21 mouse cellular contexts compared by ENCODE assay signal in genomic region chr13:30096536-30096935, GRCm38 (mm10).
"Had no signal": no experiment of that assay in that cellular context is flagged by ENCODE, and none has a peak within 500 bp of the region (broad histone marks: within the 10 kb centered on the region; RNA-seq: fewer than 3 reads in every experiment).

No protein-coding gene starts in this region.

- DNase-seq: gastrocnemius, postnatal 14 days; gastrocnemius, postnatal 36 days; heart, adult 2 months; heart, postnatal 14 days; heart, postnatal 36 days; kidney, postnatal 10 days; kidney, postnatal 25 days; liver; liver, embryonic 13.5 days had no signal

- H3K27me3 ChIP-seq: heart, embryonic 13.5 days; heart, embryonic 15.5 days; hindbrain, embryonic 13.5 days; hindbrain, embryonic 15.5 days; kidney, embryonic 15.5 days; limb, embryonic 12.5 days; liver, embryonic 13.5 days had no signal

- H3K4me2 ChIP-seq: heart, embryonic 11.5 days; heart, embryonic 13.5 days; heart, embryonic 15.5 days; hindbrain, embryonic 13.5 days; hindbrain, embryonic 15.5 days; kidney, embryonic 15.5 days; limb, embryonic 12.5 days; liver, embryonic 11.5 days; liver, embryonic 13.5 days had no signal

- H3K4me3 ChIP-seq: heart, adult 2 months; heart, embryonic 13.5 days; heart, embryonic 15.5 days; hindbrain, embryonic 13.5 days; hindbrain, embryonic 15.5 days; kidney, embryonic 15.5 days; left cerebral cortex, adult 2 months; limb, embryonic 10.5 days; limb, embryonic 12.5 days; liver, embryonic 13.5 days had no signal

- H3K9ac ChIP-seq: heart, embryonic 13.5 days; heart, embryonic 15.5 days; hindbrain, embryonic 13.5 days; hindbrain, embryonic 15.5 days; kidney, embryonic 15.5 days; limb, embryonic 12.5 days; liver, embryonic 13.5 days had no signal

- H3K9me3 ChIP-seq: heart, embryonic 13.5 days; heart, embryonic 15.5 days; hindbrain, embryonic 13.5 days; hindbrain, embryonic 15.5 days; kidney, embryonic 15.5 days; limb, embryonic 10.5 days; limb, embryonic 12.5 days; liver, embryonic 13.5 days had no signal

- H3K4me1 ChIP-seq: heart, embryonic 15.5 days; hindbrain, embryonic 13.5 days; hindbrain, embryonic 15.5 days; limb, embryonic 12.5 days; liver, embryonic 13.5 days had no signal

- H3K27ac ChIP-seq: heart, adult 2 months; heart, embryonic 13.5 days; heart, embryonic 15.5 days; hindbrain, embryonic 13.5 days; hindbrain, embryonic 15.5 days; hindbrain, postnatal 0 days; kidney, embryonic 15.5 days; left cerebral cortex, adult 2 months; limb, embryonic 10.5 days; limb, embryonic 12.5 days; liver, embryonic 13.5 days had no signal

- H3K36me3 ChIP-seq: heart, embryonic 13.5 days; heart, embryonic 15.5 days; hindbrain, embryonic 13.5 days; hindbrain, embryonic 15.5 days; kidney, embryonic 15.5 days; limb, embryonic 10.5 days; limb, embryonic 12.5 days; liver, embryonic 13.5 days had no signal

- ATAC-seq: hindbrain, postnatal 0 days; intestine, embryonic 16.5 days had no signal
